Mouse (Mus musculus) urinary bladder, postnatal 14 days (tissue): Measurements from ENCODE around the gene Pck1.
"Not testable (repeated sequence)": the region's sequence is repeated elsewhere in the genome, so short reads cannot be mapped to it uniquely, and the experiment has no call there.

Experiments
- DNase-seq: peaks from one replicate; pipeline ENCODE4 v3.0.0; 2021; ENCODE audit warnings: low spot score

Pck1 gene

GRCm38 (mm10) chr2:173152436-173153151 is at the start of gene Pck1:
Gene Pck1, plus strand, starts transcription at chr2:173153048.
- DNase-seq = no peak

- DNase-seq = no peak
These were observed 46.4 kb upstream of the Pck1 start for GRCm38 (mm10) chr2:173106409-173106808.

- peak; percentile 65 for DNase-seq
These were observed 45.7 kb upstream of the Pck1 start for GRCm38 (mm10) chr2:173106889-173107785.

- no peak for DNase-seq
These were observed 44.2 kb upstream of the Pck1 start for GRCm38 (mm10) chr2:173108509-173109190.

GRCm38 (mm10) chr2:173109510-173109909 is 43.3 kb upstream of the Pck1 start:
- no peak for DNase-seq

GRCm38 (mm10) chr2:173110571-173110970 is 42.3 kb upstream of the Pck1 start:
- no peak for DNase-seq

- DNase-seq = not testable (repeated sequence)
These were observed 39.1 kb upstream of the Pck1 start for GRCm38 (mm10) chr2:173113796-173114195.

- no peak for DNase-seq
These were observed 33.6 kb upstream of the Pck1 start, which contains the start of gene Ctcfl for GRCm38 (mm10) chr2:173119023-173119944. Gene Ctcfl, minus strand, starts transcription at chr2:173119525.

GRCm38 (mm10) chr2:173120117-173120516 is 32.7 kb upstream of the Pck1 start:
- not testable (repeated sequence) for DNase-seq

- DNase-seq = no peak
These were observed 28.7 kb upstream of the Pck1 start for GRCm38 (mm10) chr2:173124022-173124735.

- DNase-seq = no peak
These were observed 26.5 kb upstream of the Pck1 start for GRCm38 (mm10) chr2:173126386-173126785.

GRCm38 (mm10) chr2:173129111-173129510 is 23.7 kb upstream of the Pck1 start:
- DNase-seq = no peak

GRCm38 (mm10) chr2:173132262-173132661 is 20.6 kb upstream of the Pck1 start:
- no peak for DNase-seq

- no peak for DNase-seq
These were observed 20.0 kb upstream of the Pck1 start for GRCm38 (mm10) chr2:173132794-173133300.

GRCm38 (mm10) chr2:173134695-173135094 is 18.2 kb upstream of the Pck1 start:
- DNase-seq = no peak

GRCm38 (mm10) chr2:173138323-173139239 is 14.3 kb upstream of the Pck1 start:
- DNase-seq = no peak

- DNase-seq = no peak
These were observed 9.2 kb upstream of the Pck1 start for GRCm38 (mm10) chr2:173143611-173144010.

GRCm38 (mm10) chr2:173145808-173146207 is 7.0 kb upstream of the Pck1 start:
- no peak for DNase-seq

- DNase-seq = no peak
These were observed 6.1 kb upstream of the Pck1 start for GRCm38 (mm10) chr2:173146728-173147127.
